Mouse (Mus musculus) ES-E14 (cell line): Measurements from ENCODE around the gene Pnp.
"Not testable (repeated sequence)": the region's sequence is repeated elsewhere in the genome, so short reads cannot be mapped to it uniquely, and the experiment has no call there.

Source experiments
- CHD2 ChIP-seq: IDR thresholded peaks from 2 replicates; pipeline ENCODE4 v1.6.1; 2014; ENCODE audit warnings: mild to moderate bottlenecking, low read depth, low read length, inconsistent platforms
- HCFC1 ChIP-seq: IDR thresholded peaks from 2 replicates; pipeline ENCODE4 v1.6.1; 2012; ENCODE audit warnings: low read length, inconsistent platforms, borderline replicate concordance; ENCODE audit not compliant: insufficient read depth
- MAFK ChIP-seq: IDR thresholded peaks from 2 replicates; pipeline ENCODE4 v1.6.1; 2014; ENCODE audit warnings: mild to moderate bottlenecking, low read depth, low read length, inconsistent platforms; ENCODE audit not compliant: insufficient read depth
- ZNF384 ChIP-seq: IDR thresholded peaks from 2 replicates; pipeline ENCODE4 v1.6.1; 2012; ENCODE audit warnings: low read depth, low read length, inconsistent platforms

GRCm38 (mm10) chr14:50905327-50905726, 25.6 kb upstream of the Pnp start:
- not testable (repeated sequence) for TF ChIP-seq HCFC1, ZNF384, MAFK, CHD2
